Mouse (Mus musculus) T-helper 2 cell (primary cell): ENCODE results near the gene Vstm5.

Experiments
- in situ Hi-C: fragments of 300-600 bp; cut with MboI, MseI; formaldehyde crosslinking; loops from one replicate; pipeline ENCODE4 v1.15.1; 2025; ENCODE audit warnings: high pct_unique_total_duplicates

Vstm5 gene

DNA sequence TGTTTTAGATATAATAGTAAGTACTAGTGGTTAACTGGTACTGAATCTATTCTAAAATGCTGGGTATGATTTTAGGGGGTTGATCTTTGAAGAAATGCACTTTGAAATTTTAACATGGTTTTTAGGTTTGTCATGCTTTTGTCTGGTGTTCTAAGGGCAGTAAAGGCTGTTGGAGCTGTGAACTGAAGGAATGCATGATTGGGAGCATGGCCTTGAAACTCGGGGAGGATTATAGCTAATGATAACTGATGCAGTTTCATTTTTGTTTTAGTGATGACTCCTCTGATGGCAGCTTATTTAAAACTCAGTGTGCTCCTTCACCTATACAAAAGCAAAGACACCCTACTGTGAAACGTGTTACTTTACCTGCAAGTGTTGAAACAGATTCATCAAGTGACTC is 69.4 kb downstream of the Vstm5 start:
- in situ Hi-C loops = no loop called here
